Mouse (Mus musculus): ENCODE results near the gene Traf2. TPM values are rescaled to one million over a fixed set of nuclear protein-coding genes. Genes with fewer than 3 reads are reported as not detected.

The Traf2 gene
- total RNA-seq, 1 experiment, result 9.1 TPM

DNA sequence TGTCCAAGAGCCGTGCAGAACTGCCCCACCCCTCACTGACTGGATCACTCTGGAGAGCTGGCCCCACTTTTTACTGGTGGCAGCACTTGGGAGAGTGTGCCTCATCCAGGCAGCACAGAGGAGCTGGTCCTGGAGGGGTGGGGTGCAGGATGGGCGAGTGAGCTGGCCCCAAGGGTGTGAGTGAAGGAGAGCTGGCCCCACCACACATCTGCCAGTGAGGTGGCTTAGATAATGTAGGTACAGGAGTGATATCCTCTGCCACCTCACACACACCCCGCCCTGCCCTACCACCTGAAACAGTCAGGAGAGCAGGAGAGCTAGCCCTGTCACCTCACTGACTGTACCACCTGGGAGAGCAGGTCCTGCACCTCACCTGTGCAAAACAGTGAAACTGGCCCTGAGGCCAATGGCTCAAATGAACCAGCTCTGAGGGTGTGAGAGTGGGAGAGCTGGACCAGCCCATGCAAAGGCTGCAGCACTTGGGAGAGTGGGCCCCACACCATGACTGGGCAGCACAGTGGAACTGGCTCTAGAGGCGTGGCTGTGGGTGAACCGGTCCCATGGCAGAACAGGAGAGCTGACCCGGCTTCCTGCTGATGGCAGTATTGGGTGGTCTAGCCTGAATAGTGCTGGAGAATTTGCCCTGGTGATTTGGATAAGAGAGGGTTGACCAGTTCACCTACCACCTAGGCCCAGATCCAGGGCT is 58.6 kb downstream of the Traf2 start:
- H3K4me1 ChIP-seq (ENCODE audit: control insufficient read depth in 2 of 2, insufficient read depth in 2 of 2, low read length in 2 of 2, poor library complexity in 1 of 2), result no peaks in the 10 kb centered on the region
- H3K9ac ChIP-seq (ENCODE audit: insufficient read depth, low read depth, low read length, poor library complexity, severe bottlenecking), result no peak overlapping the region
- H3K27ac ChIP-seq (ENCODE audit: insufficient read depth, low read depth, low read length, poor library complexity, severe bottlenecking), result no peak overlapping the region
- TF ChIP-seq HCFC1 (IDR thresholded peaks at IDR 0.05; ENCODE audit: borderline replicate concordance, insufficient read depth, low read length), result no peak
- TF ChIP-seq ZNF384 (IDR thresholded peaks at IDR 0.05; ENCODE audit: low read depth, low read length), result no peak
- TF ChIP-seq MAFK (IDR thresholded peaks at IDR 0.05; ENCODE audit: insufficient read depth, low read depth, low read length), result no peak
- no peak for TF ChIP-seq CHD2 (IDR thresholded peaks at IDR 0.05; ENCODE audit: low read depth, low read length)
- no peak for TF ChIP-seq ZC3H11A (IDR thresholded peaks at IDR 0.05; ENCODE audit: borderline replicate concordance, low read depth, low read length)
- no peak for DNase-seq (ENCODE audit: low read depth, low spot score)
- no peaks in the 10 kb centered on the region for H3K9me3 ChIP-seq (ENCODE audit: control insufficient read depth, insufficient read depth, low read depth, low read length)
- H3K4me3 ChIP-seq (ENCODE audit: insufficient read depth in 1 of 2, low read depth in 1 of 2, low read length in 2 of 2, poor library complexity in 1 of 2, severe bottlenecking in 1 of 2), result no peak overlapping the region
- in situ Hi-C loops (cut with MboI; ENCODE audit: low sequenced_read_pairs in 2 of 2, unreplicated experiment in 2 of 2), result no loop called here
- H3K36me3 ChIP-seq (ENCODE audit: control insufficient read depth, insufficient read depth, low read length, poor library complexity, severe bottlenecking), result no peaks in the 10 kb centered on the region

DNA sequence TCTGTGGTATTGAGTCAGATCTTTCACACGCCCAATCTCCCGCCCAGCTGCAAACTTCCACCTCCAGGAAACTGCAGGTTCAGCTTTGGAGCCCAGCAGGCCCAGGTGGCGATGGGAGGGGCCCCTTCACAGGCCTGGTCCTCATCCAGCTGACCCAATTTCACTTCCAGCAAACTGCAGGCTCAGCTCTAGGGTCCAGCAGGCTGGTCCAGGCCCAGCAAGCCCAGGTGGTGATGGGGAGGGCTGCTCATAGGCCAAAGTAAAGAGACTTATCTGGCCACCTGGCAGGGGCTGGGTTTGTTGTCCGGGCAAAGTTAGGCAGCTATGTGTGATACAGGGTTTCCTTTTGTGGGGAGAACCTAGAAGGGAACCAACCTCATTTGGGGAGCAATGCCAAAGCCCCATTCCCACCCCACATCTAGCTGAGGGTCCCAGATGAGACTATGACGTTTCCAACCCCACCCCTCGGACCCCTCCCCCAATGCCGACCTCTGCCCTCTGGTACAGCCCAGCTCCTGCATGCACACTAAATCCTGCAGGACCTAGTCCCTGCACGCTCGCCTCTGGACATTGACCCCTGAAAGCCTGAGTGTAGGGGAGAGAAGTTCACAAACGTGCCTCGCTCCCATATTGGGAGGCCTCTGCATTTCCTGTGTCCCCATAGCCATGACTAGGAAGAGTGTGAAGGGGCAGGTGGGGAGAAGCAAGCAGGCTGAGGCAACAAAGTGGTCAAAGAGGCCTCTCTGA is 61.7 kb downstream of the Traf2 start:
- TF ChIP-seq MAFK (IDR thresholded peaks at IDR 0.05; ENCODE audit: insufficient read depth, low read depth, low read length) (no peak), CHD2 (IDR thresholded peaks at IDR 0.05; ENCODE audit: low read depth, low read length) (no peak), HCFC1 (IDR thresholded peaks at IDR 0.05; ENCODE audit: borderline replicate concordance, insufficient read depth, low read length) (no peak), ZNF384 (IDR thresholded peaks at IDR 0.05; ENCODE audit: low read depth, low read length) (no peak), ZC3H11A (IDR thresholded peaks at IDR 0.05; ENCODE audit: borderline replicate concordance, low read depth, low read length) (no peak)

DNA sequence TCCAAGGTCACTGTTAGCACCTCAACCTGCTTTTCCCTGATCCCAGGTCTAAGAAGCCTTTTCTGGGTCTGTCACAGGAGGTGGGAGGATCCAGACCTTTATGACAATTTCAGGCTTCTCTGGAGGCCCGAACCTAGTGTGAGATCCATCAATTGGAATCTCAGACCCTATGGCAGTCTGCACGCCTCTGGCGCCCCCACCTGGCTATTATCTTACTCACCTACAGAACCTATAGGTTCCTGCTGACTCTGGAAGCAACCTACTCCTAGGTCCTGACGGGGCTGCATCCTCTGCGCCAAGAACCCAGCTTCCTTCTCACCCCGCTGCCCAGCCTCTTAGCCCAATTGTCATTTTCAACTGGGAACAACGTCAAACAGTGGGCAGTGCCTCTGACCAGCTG is 63.8 kb downstream of the Traf2 start:
- Histone ChIP-seq H3K4me1 (ENCODE audit: control insufficient read depth in 2 of 2, insufficient read depth in 2 of 2, low read length in 2 of 2, poor library complexity in 1 of 2) (no peaks in the 10 kb centered on the region), H3K4me3 (ENCODE audit: insufficient read depth in 1 of 2, low read depth in 1 of 2, low read length in 2 of 2, poor library complexity in 1 of 2, severe bottlenecking in 1 of 2) (no peak overlapping the region), H3K9me3 (ENCODE audit: control insufficient read depth, insufficient read depth, low read depth, low read length) (no peaks in the 10 kb centered on the region), H3K36me3 (ENCODE audit: control insufficient read depth, insufficient read depth, low read length, poor library complexity, severe bottlenecking) (no peaks in the 10 kb centered on the region), H3K9ac (ENCODE audit: insufficient read depth, low read depth, low read length, poor library complexity, severe bottlenecking) (no peak overlapping the region), H3K27ac (ENCODE audit: insufficient read depth, low read depth, low read length, poor library complexity, severe bottlenecking) (no peak overlapping the region)
- DNase-seq (ENCODE audit: low read depth, low spot score), result no peak
- in situ Hi-C loops (cut with MboI; ENCODE audit: low sequenced_read_pairs in 2 of 2, unreplicated experiment in 2 of 2), result no loop called here
- TF ChIP-seq MAFK (IDR thresholded peaks at IDR 0.05; ENCODE audit: insufficient read depth, low read depth, low read length) (no peak), ZC3H11A (IDR thresholded peaks at IDR 0.05; ENCODE audit: borderline replicate concordance, low read depth, low read length) (peak; percentile 54; the same call in 1 of the 2 replicates), HCFC1 (IDR thresholded peaks at IDR 0.05; ENCODE audit: borderline replicate concordance, insufficient read depth, low read length) (no peak), ZNF384 (IDR thresholded peaks at IDR 0.05; ENCODE audit: low read depth, low read length) (no peak)

More for the DNA sequence above, 61.7 kb downstream of the Traf2 start:
- Histone ChIP-seq H3K36me3 (ENCODE audit: control insufficient read depth, insufficient read depth, low read length, poor library complexity, severe bottlenecking) (no peaks in the 10 kb centered on the region), H3K4me3 (ENCODE audit: insufficient read depth in 1 of 2, low read depth in 1 of 2, low read length in 2 of 2, poor library complexity in 1 of 2, severe bottlenecking in 1 of 2) (no peak overlapping the region), H3K9me3 (ENCODE audit: control insufficient read depth, insufficient read depth, low read depth, low read length) (no peaks in the 10 kb centered on the region), H3K9ac (ENCODE audit: insufficient read depth, low read depth, low read length, poor library complexity, severe bottlenecking) (no peak overlapping the region), H3K4me1 (ENCODE audit: control insufficient read depth in 2 of 2, insufficient read depth in 2 of 2, low read length in 2 of 2, poor library complexity in 1 of 2) (no peaks in the 10 kb centered on the region), H3K27ac (ENCODE audit: insufficient read depth, low read depth, low read length, poor library complexity, severe bottlenecking) (no peak overlapping the region)
- in situ Hi-C loops (cut with MboI; ENCODE audit: low sequenced_read_pairs in 2 of 2, unreplicated experiment in 2 of 2), result no loop called here
- no peak for DNase-seq (ENCODE audit: low read depth, low spot score)

DNA sequence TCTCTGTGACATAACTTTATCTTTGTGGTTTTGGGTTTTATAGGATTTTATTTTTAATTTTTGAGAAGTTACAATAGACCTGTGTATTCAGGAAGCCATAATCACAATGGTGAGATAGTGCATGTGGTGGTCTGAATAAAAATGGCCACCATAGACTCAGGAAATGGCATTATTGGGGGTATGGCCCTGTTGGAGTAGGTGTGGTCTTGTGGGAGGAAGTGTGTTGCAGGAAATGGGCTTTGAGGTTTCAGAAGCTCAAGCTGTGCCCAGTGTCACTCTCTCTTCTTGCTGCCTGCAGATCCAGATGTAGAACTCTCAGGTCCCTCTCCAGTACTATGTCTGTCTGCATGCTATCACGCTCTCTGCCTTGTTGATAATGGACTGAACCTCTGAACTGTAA is 66.2 kb downstream of the Traf2 start:
- no peak overlapping the region for H3K4me3 ChIP-seq (ENCODE audit: insufficient read depth in 1 of 2, low read depth in 1 of 2, low read length in 2 of 2, poor library complexity in 1 of 2, severe bottlenecking in 1 of 2)
- H3K4me1 ChIP-seq (ENCODE audit: control insufficient read depth in 2 of 2, insufficient read depth in 2 of 2, low read length in 2 of 2, poor library complexity in 1 of 2), result no peaks in the 10 kb centered on the region
- no peak for DNase-seq (ENCODE audit: low read depth, low spot score)
- no peaks in the 10 kb centered on the region for H3K36me3 ChIP-seq (ENCODE audit: control insufficient read depth, insufficient read depth, low read length, poor library complexity, severe bottlenecking)
- in situ Hi-C loops (cut with MboI; ENCODE audit: low sequenced_read_pairs in 2 of 2, unreplicated experiment in 2 of 2), result no loop called here
- no peak overlapping the region for H3K27ac ChIP-seq (ENCODE audit: insufficient read depth, low read depth, low read length, poor library complexity, severe bottlenecking)
- H3K9me3 ChIP-seq (ENCODE audit: control insufficient read depth, insufficient read depth, low read depth, low read length), result no peaks in the 10 kb centered on the region
- H3K9ac ChIP-seq (ENCODE audit: insufficient read depth, low read depth, low read length, poor library complexity, severe bottlenecking), result no peak overlapping the region
- no peak for TF ChIP-seq ZC3H11A (IDR thresholded peaks at IDR 0.05; ENCODE audit: borderline replicate concordance, low read depth, low read length)
- TF ChIP-seq CHD2 (IDR thresholded peaks at IDR 0.05; ENCODE audit: low read depth, low read length), result no peak
- no peak for TF ChIP-seq MAFK (IDR thresholded peaks at IDR 0.05; ENCODE audit: insufficient read depth, low read depth, low read length)
- no peak for TF ChIP-seq ZNF384 (IDR thresholded peaks at IDR 0.05; ENCODE audit: low read depth, low read length)
- TF ChIP-seq HCFC1 (IDR thresholded peaks at IDR 0.05; ENCODE audit: borderline replicate concordance, insufficient read depth, low read length), result no peak
